Mouse (Mus musculus): ENCODE results near the gene Enc1.

Enc1 gene

GRCm38 (mm10) chr13:97240965-97241786 lies at the start of gene Enc1:
Gene Enc1 (plus strand): TSS chr13:97241105.
- no peak for DNase-seq (ENCODE audit: extremely low spot score, low spot score)

- no peak for DNase-seq (ENCODE audit: extremely low spot score, low spot score)
Measured at GRCm38 (mm10) chr13:97192649-97193048, 48.3 kb upstream of the Enc1 start.

- no peak for DNase-seq (ENCODE audit: extremely low spot score, low spot score)
Measured at GRCm38 (mm10) chr13:97193420-97193819, 47.5 kb upstream of the Enc1 start.

GRCm38 (mm10) chr13:97196186-97196924 lies 44.5 kb upstream of the Enc1 start:
- DNase-seq (ENCODE audit: extremely low spot score, low spot score) = no peak

- DNase-seq (ENCODE audit: extremely low spot score, low spot score) = no peak
Measured at GRCm38 (mm10) chr13:97196925-97197218, 44.0 kb upstream of the Enc1 start.

GRCm38 (mm10) chr13:97197932-97198562 lies 42.9 kb upstream of the Enc1 start, which contains the start of gene Hexb:
Gene Hexb (minus strand): TSS chr13:97198357.
- DNase-seq (ENCODE audit: extremely low spot score, low spot score) = peak; percentile 87

- DNase-seq (ENCODE audit: extremely low spot score, low spot score) = no peak
Measured at GRCm38 (mm10) chr13:97199123-97199522, 41.8 kb upstream of the Enc1 start.

- DNase-seq (ENCODE audit: extremely low spot score, low spot score) = no peak
Measured at GRCm38 (mm10) chr13:97201076-97201475, 39.8 kb upstream of the Enc1 start.

GRCm38 (mm10) chr13:97201896-97202295 lies 39.0 kb upstream of the Enc1 start:
- DNase-seq (ENCODE audit: extremely low spot score, low spot score) = no peak

GRCm38 (mm10) chr13:97205052-97205701 lies 35.7 kb upstream of the Enc1 start:
- DNase-seq (ENCODE audit: extremely low spot score, low spot score) = peak; percentile 72

- DNase-seq (ENCODE audit: extremely low spot score, low spot score) = no peak
Measured at GRCm38 (mm10) chr13:97206046-97206445, 34.9 kb upstream of the Enc1 start.

GRCm38 (mm10) chr13:97207472-97208111 lies 33.3 kb upstream of the Enc1 start:
- no peak for DNase-seq (ENCODE audit: extremely low spot score, low spot score)

- no peak for DNase-seq (ENCODE audit: extremely low spot score, low spot score)
Measured at GRCm38 (mm10) chr13:97208112-97208478, 32.8 kb upstream of the Enc1 start.

GRCm38 (mm10) chr13:97208500-97209010 lies 32.4 kb upstream of the Enc1 start:
- no peak for DNase-seq (ENCODE audit: extremely low spot score, low spot score)

- DNase-seq (ENCODE audit: extremely low spot score, low spot score) = no peak
Measured at GRCm38 (mm10) chr13:97214583-97215268, 26.2 kb upstream of the Enc1 start.

- no peak for DNase-seq (ENCODE audit: extremely low spot score, low spot score)
Measured at GRCm38 (mm10) chr13:97215563-97215962, 25.3 kb upstream of the Enc1 start.

GRCm38 (mm10) chr13:97216196-97216595 lies 24.7 kb upstream of the Enc1 start:
- no peak for DNase-seq (ENCODE audit: extremely low spot score, low spot score)

GRCm38 (mm10) chr13:97220022-97220421 lies 20.9 kb upstream of the Enc1 start:
- no peak for DNase-seq (ENCODE audit: extremely low spot score, low spot score)

GRCm38 (mm10) chr13:97223856-97224255 lies 17.0 kb upstream of the Enc1 start:
- DNase-seq (ENCODE audit: extremely low spot score, low spot score) = no peak

- no peak for DNase-seq (ENCODE audit: extremely low spot score, low spot score)
Measured at GRCm38 (mm10) chr13:97224341-97224982, 16.4 kb upstream of the Enc1 start.
